Mouse (Mus musculus): ENCODE measurements around the gene Rinl.

DNA sequence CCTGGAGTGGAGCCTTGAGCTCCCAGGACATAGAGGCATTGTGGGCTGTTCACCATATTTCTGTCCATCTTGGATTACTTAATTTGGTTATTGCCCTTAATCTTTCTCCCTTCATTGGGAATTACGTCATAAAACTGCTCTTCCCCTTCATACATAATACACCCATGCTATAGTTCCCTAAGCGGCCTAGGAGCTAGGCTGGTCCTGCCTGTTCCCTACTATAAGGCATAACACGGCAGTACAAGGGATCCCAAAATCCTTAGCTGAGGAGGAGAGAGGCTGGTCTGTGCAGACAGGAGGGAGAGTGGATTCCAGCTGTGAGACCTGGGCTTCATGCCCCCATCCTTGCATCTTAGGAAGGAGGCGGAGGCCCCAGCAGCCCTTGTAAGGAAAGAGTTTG lies 29.2 kb downstream of the Rinl start:
- TF ChIP-seq CTCF (IDR thresholded peaks at IDR 0.05; ENCODE audit: control insufficient read depth, insufficient read depth, low read length), result no peak
- TF ChIP-seq POLR2A (IDR thresholded peaks at IDR 0.05; ENCODE audit: borderline replicate concordance, control insufficient read depth, low read depth, low read length), result no peak

All from bone marrow, adult 2 months (tissue).